Mouse (Mus musculus) midbrain, embryonic 13.5 days (tissue): ENCODE measurements around the gene Camta1. TPM values are rescaled to one million over a fixed set of nuclear protein-coding genes. Genes with fewer than 3 reads are reported as not detected.

Source experiments
- ATAC-seq: fragments of 200-750 bp; cut with Nextera tagmentation; 2 replicates; pipeline ENCODE4 v1.8.0; 2017; ENCODE audit warnings: mild to moderate bottlenecking, moderate TSS enrichment, moderate library complexity
- H3K27ac ChIP-seq: fragments of 300-500 bp; sonication (generic); 2 replicates; pipeline ENCODE4 v1.5.1; 2015; ENCODE audit warnings: inconsistent platforms, mild to moderate bottlenecking, moderate library complexity
- H3K27me3 ChIP-seq: fragments of 300-500 bp; sonication (generic); 2 replicates; pipeline ENCODE4 v1.6.1; 2015; ENCODE audit warnings: mild to moderate bottlenecking, inconsistent platforms
- H3K36me3 ChIP-seq: fragments of 300-500 bp; sonication (generic); 2 replicates; pipeline ENCODE4 v1.6.1; 2015; ENCODE audit warnings: mild to moderate bottlenecking, inconsistent platforms
- H3K4me1 ChIP-seq: fragments of 300-500 bp; sonication (generic); replicated peaks from 2 replicates; pipeline ENCODE4 v1.6.1; 2015; ENCODE audit warnings: inconsistent platforms
- H3K4me2 ChIP-seq: fragments of 300-500 bp; sonication (generic); replicated peaks from 2 replicates; pipeline ENCODE4 v1.6.1; 2015; ENCODE audit warnings: moderate library complexity, mild to moderate bottlenecking, inconsistent platforms
- H3K4me3 ChIP-seq: fragments of 300-500 bp; sonication (generic); replicated peaks from 2 replicates; pipeline ENCODE4 v1.5.1; 2015; ENCODE audit warnings: mild to moderate bottlenecking, inconsistent platforms
- H3K9ac ChIP-seq: fragments of 300-500 bp; sonication (generic); replicated peaks from 2 replicates; pipeline ENCODE4 v1.6.1; 2015; ENCODE audit warnings: mild to moderate bottlenecking, inconsistent platforms
- H3K9me3 ChIP-seq: fragments of 300-500 bp; sonication (generic); 2 replicates; pipeline ENCODE4 v1.6.1; 2016; ENCODE audit warnings: mild to moderate bottlenecking, inconsistent platforms
- WGBS: fragments of 180-500 bp; shearing (Covaris S2); methylation state at CpG from one replicate; pipeline ENCODE4 v1.1.7; 2015; 5-methylcytosine and 5-hydroxymethylcytosine counted together
- polyA plus RNA-seq: library from polyadenylated mRNA; unstranded; fragments of >200 nt; fragmentation: Nextera tagmentation; extraction: Ambion mirVana; gene quantifications from 2 replicates; pipeline ENCODE4 v1.2.1, GENCODE M21; 2015

Camta1 gene
- polyA plus RNA-seq, 1 experiment from 2014 or later, result 163 TPM

DNA sequence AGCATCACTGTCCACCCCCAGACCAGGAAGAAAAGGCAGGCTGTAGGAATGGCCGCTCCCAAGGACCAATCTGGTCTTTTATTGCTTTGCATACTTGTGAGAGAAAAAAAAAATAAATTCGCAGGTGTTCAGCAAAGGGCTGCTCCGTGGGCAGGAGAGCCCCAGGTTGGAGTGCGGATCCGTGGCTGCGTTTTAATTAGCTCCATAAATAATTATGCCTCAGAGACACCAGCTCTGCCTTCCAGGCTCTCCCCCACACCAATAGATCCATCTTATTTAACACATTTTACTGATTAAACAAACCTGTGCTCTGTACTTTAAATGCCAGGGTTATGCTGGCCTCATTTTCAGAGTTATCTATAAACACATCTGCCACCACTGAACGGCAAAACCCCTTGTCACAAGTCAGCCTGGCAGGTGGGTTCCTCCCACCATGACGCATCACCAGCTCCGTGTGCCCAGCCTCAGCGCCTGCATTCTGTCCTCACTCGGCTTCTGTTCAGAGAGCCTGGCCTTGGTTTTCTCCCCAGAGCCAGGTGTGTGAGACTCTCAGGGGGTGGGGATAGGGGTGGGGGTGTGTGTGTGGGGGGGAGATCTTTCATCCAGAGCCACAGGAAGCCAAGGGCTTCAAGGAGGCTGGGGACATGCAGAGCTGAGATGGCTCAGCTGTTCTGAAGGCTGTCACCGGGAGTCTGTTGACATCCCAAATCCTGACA, 475.5 kb downstream of the Camta1 start:
- peak overlapping the region; percentile 64 for H3K27ac ChIP-seq
- peak; percentile 46 for ATAC-seq
- H3K9ac ChIP-seq, result peak overlapping the region; percentile 67; the same call in 1 of the 2 replicates
- no peaks in the 10 kb centered on the region for H3K36me3 ChIP-seq
- peak overlapping the region; percentile 44 for H3K4me3 ChIP-seq
- WGBS, result 12% methylated on average over 12 of the region's 12 CpGs
- H3K9me3 ChIP-seq, result no peaks in the 10 kb centered on the region
- H3K27me3 ChIP-seq, result peaks cover 7% of the 10 kb centered on the region; the same call in 1 of the 2 replicates
- H3K4me1 ChIP-seq, result peaks cover 49% of the 10 kb centered on the region
- H3K4me2 ChIP-seq, result peak overlapping the region; percentile 83

DNA sequence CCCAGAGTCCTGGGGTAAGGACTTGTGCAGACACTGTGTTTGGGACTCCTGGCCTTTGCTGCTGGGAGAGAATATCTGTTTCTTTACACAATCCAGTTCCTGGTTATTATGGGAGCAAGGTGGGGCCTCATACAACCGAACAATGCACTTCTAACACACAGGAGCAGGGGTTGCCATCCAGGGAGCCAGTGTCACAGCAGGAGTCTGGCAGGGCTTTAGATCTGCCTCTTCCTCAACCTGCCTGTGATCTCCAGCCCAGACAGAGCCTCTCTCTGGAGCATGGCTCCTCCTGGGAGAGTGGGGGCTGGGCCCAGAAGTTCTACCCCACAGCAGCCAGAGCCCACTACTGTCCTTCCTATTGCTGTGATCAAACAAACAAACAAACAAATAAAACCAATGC, 483.9 kb downstream of the Camta1 start:
- Histone ChIP-seq H3K36me3 (no peaks in the 10 kb centered on the region), H3K4me1 (0 out of 2 replicates have a peak, but pooled peaks cover 7% of the 10 kb centered on the region), H3K9ac (no peak overlapping the region), H3K27ac (no peak overlapping the region), H3K9me3 (no peaks in the 10 kb centered on the region), H3K27me3 (0 out of 2 replicates have a peak, but pooled peaks cover 3% of the 10 kb centered on the region), H3K4me3 (no peak overlapping the region), H3K4me2 (no peak overlapping the region)
- no peak for ATAC-seq
- WGBS, result 76% methylated on average over 1 of the region's 1 CpGs

DNA sequence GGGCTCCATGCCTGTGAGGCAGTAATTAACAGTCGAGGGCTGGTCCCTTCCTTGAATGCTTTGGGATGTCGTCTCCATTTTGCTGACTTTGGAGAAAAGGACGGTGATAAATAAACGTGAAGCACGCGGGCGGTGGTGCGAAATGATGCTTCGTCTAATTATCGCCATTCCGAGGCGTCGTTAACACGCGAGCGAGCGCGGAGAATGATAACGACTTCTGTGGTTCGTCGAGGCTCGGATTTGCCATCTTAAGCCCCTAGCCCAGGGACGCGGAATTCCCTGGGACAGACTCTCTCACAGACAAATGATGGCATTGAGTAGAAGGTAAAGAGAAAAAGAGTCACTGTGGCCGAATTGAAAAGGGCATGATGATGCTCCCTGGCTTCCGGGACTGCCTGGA, 485.4 kb downstream of the Camta1 start:
- ATAC-seq, result no peak
- no peak overlapping the region for H3K27ac ChIP-seq
- no peaks in the 10 kb centered on the region for H3K36me3 ChIP-seq
- 58% methylated on average over 26 of the region's 26 CpGs for WGBS
- no peaks in the 10 kb centered on the region for H3K9me3 ChIP-seq
- no peak overlapping the region for H3K4me2 ChIP-seq
- no peaks in the 10 kb centered on the region for H3K27me3 ChIP-seq
- H3K4me3 ChIP-seq, result no peak overlapping the region
- H3K4me1 ChIP-seq, result 0 out of 2 replicates have a peak, but pooled peaks cover 7% of the 10 kb centered on the region
- H3K9ac ChIP-seq, result no peak overlapping the region

DNA sequence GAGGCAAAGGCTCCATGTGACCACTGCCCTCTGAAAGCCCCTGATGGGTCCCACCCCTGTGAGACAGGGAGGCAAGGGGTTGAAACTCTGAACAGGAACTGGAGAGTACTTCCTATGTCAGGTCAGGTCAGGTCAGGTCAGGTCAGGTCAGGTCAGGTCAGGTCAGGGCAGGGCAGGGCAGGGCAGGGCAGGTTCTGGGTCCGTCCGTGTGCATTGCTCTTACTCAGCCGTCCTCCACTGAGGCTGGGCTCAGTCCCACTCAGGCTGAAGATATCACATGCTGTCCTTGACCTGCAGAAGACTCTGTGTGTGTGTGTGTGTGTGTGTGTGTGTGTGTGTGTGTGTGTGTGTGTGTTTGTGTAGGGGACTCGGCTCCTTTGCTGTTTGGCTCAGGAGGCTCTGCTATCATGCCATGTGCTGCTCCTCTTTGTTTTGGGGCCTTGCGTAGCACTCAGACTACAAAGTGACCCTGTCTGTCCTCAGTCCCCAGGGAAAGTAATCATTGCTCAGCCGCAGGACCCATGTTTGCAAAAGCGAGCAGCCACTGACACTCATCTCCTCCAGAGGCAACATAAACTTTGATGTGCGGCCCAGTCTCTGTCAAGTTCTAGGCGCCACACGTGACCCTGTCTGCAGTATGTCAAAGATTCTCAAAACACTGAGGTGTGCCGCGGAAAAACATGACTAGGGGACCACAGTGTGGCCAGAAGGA, 488.7 kb downstream of the Camta1 start:
- Histone ChIP-seq H3K4me2 (no peak overlapping the region), H3K4me3 (no peak overlapping the region), H3K9me3 (no peaks in the 10 kb centered on the region), H3K36me3 (no peaks in the 10 kb centered on the region), H3K27ac (no peak overlapping the region), H3K9ac (no peak overlapping the region), H3K4me1 (peaks cover 16% of the 10 kb centered on the region; the same call in 1 of the 2 replicates), H3K27me3 (no peaks in the 10 kb centered on the region)
- WGBS, result 68% methylated on average over 12 of the region's 12 CpGs
- ATAC-seq, result no peak

DNA sequence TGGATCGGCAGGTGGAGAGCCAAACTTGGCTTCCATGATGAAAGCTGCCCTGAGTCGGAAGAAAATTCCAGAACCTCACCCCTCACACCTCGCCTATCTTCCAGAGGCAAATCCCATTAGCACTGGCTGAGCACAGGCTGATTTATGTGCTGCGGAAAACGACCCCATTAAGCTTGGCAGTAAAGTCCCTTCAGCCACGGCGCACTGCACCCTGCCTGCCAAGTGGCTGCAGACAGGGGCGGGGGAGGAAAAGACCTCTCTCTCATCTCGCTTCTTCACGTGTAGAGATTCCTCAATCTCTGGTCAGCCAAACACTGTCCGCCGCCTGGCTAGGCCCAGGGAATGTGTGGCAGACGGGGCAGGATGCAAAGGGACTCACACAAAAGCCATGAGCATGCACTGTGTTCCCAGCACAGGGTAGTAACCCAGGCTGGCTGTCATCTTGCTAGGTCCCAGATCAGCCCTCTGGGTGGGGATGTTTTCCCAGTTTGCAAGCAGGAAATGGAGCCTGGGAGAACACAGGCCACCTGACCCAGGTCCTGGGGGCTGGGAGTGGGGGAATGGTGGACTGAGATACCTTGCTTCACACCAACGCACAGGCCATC, 494.6 kb downstream of the Camta1 start:
- Histone ChIP-seq H3K27ac (0 out of 2 replicates have a peak overlapping the region, but pooled peaks have one; percentile 19), H3K4me2 (no peak overlapping the region), H3K27me3 (no peaks in the 10 kb centered on the region), H3K9ac (0 out of 2 replicates have a peak overlapping the region, but pooled peaks have one; percentile 19), H3K36me3 (no peaks in the 10 kb centered on the region), H3K4me3 (no peak overlapping the region), H3K9me3 (no peaks in the 10 kb centered on the region), H3K4me1 (peaks cover 29% of the 10 kb centered on the region)
- no peak for ATAC-seq
- WGBS, result 54% methylated on average over 14 of the region's 14 CpGs

GRCm38 (mm10) chr4:151360976-151361673, 500.6 kb downstream of the Camta1 start:
- peak; percentile 51 for ATAC-seq
- H3K9me3 ChIP-seq, result no peaks in the 10 kb centered on the region
- H3K4me2 ChIP-seq, result no peak overlapping the region
- WGBS, result 52% methylated on average over 20 of the region's 20 CpGs
- H3K4me3 ChIP-seq, result no peak overlapping the region
- H3K9ac ChIP-seq, result no peak overlapping the region
- peak overlapping the region; percentile 81 for H3K27ac ChIP-seq
- no peaks in the 10 kb centered on the region for H3K36me3 ChIP-seq
- H3K27me3 ChIP-seq, result no peaks in the 10 kb centered on the region
- H3K4me1 ChIP-seq, result peaks cover 37% of the 10 kb centered on the region

- 67% methylated on average over 12 of the region's 12 CpGs for WGBS
- no peak for ATAC-seq
- Histone ChIP-seq H3K4me2 (no peak overlapping the region), H3K36me3 (no peaks in the 10 kb centered on the region), H3K9me3 (no peaks in the 10 kb centered on the region), H3K4me3 (no peak overlapping the region), H3K4me1 (peaks cover 39% of the 10 kb centered on the region), H3K27me3 (no peaks in the 10 kb centered on the region), H3K27ac (peak overlapping the region; percentile 54), H3K9ac (no peak overlapping the region; the same call in 1 of the 2 replicates)
Measured at GRCm38 (mm10) chr4:151355505-151355904, 506.2 kb downstream of the Camta1 start.

DNA sequence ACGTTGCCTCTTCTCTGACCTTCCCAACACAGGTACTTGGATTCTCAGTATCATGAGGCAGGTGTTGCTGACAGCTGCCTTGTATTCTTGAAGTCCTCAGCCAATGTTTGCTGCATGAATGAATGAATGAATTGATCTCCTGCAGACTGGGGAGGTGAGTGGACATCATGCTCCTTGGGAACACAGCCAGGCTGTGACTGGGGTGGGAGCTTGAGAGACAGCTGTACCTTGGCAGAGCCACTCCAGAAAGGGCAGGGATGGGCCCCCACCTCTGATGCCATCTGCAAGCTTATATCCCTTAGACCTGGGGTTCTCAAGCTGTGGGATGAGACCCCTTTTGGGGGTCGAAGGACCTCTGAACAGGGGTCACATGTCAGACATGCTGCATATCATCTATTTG, 508.9 kb downstream of the Camta1 start:
- no peak overlapping the region for H3K27ac ChIP-seq
- no peaks in the 10 kb centered on the region for H3K27me3 ChIP-seq
- H3K9ac ChIP-seq, result no peak overlapping the region
- H3K4me1 ChIP-seq, result peaks cover 32% of the 10 kb centered on the region
- WGBS, result 86% methylated on average over 2 of the region's 2 CpGs
- no peak for ATAC-seq
- H3K4me3 ChIP-seq, result no peak overlapping the region
- H3K4me2 ChIP-seq, result no peak overlapping the region
- no peaks in the 10 kb centered on the region for H3K36me3 ChIP-seq
- no peaks in the 10 kb centered on the region for H3K9me3 ChIP-seq

- ATAC-seq, result no peak
- peaks cover 32% of the 10 kb centered on the region for H3K4me1 ChIP-seq
- H3K9me3 ChIP-seq, result no peaks in the 10 kb centered on the region
- H3K4me2 ChIP-seq, result no peak overlapping the region
- H3K27ac ChIP-seq, result no peak overlapping the region
- H3K27me3 ChIP-seq, result no peaks in the 10 kb centered on the region
- WGBS, result 79% methylated on average over 4 of the region's 4 CpGs
- H3K4me3 ChIP-seq, result no peak overlapping the region
- no peaks in the 10 kb centered on the region for H3K36me3 ChIP-seq
- no peak overlapping the region for H3K9ac ChIP-seq
Measured at GRCm38 (mm10) chr4:151352249-151352648, 509.4 kb downstream of the Camta1 start.

GRCm38 (mm10) chr4:151351757-151352156, 509.9 kb downstream of the Camta1 start:
- H3K4me2 ChIP-seq, result no peak overlapping the region

DNA sequence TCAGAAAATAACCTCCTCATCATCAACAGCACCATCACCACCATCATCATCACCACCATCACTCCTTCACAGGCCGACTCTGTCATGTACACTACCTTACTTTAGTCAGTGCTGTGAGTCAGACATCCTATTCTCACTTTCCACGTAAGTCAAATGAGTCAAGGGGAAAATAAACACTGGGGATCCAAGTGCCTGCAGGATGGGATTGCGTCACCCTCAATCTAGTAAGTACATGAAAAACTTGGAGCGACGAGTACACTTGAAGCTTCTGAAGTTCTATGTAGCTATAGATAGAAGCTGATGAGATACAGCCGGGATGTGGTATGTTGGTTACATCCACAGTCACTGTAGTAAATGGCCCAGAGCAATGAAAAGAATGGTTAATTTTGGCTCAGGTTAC, 514.1 kb downstream of the Camta1 start:
- ATAC-seq, result no peak
- Histone ChIP-seq H3K4me2 (no peak overlapping the region), H3K27me3 (no peaks in the 10 kb centered on the region), H3K9ac (no peak overlapping the region), H3K36me3 (no peaks in the 10 kb centered on the region), H3K4me1 (peaks cover 17% of the 10 kb centered on the region; the same call in 1 of the 2 replicates), H3K4me3 (no peak overlapping the region), H3K27ac (no peak overlapping the region), H3K9me3 (no peaks in the 10 kb centered on the region)
- 94% methylated on average over 6 of the region's 6 CpGs for WGBS

More at GRCm38 (mm10) chr4:151351757-151352156, 509.9 kb downstream of the Camta1 start:
- Histone ChIP-seq H3K9ac (no peak overlapping the region), H3K9me3 (no peaks in the 10 kb centered on the region), H3K27me3 (no peaks in the 10 kb centered on the region), H3K36me3 (no peaks in the 10 kb centered on the region), H3K4me3 (no peak overlapping the region), H3K27ac (no peak overlapping the region), H3K4me1 (peaks cover 36% of the 10 kb centered on the region)
- WGBS, result 58% methylated on average over 12 of the region's 12 CpGs
- ATAC-seq, result peak; percentile 63; the same call in 1 of the 2 replicates
